Mouse (Mus musculus) liver, adult 2 months (tissue): ENCODE measurements around the gene Ednra.

Experiments
- CTCF ChIP-seq: fragments of 200-500 bp; IDR thresholded peaks from 2 replicates; pipeline ENCODE4 v1.5.1; 2011; ENCODE audit warnings: low read depth, low read length, control low read depth
- POLR2A ChIP-seq: fragments of 200-500 bp; IDR thresholded peaks from 2 replicates; pipeline ENCODE4 v1.6.1; 2011; ENCODE audit warnings: low read length, control low read depth; ENCODE audit not compliant: insufficient read depth; ENCODE audit errors: extremely low read depth

- no peak for TF ChIP-seq CTCF
- no peak for TF ChIP-seq POLR2A
These were observed 16.9 kb upstream of the Ednra start for GRCm38 (mm10) chr8:77741050-77741777.
